Mouse (Mus musculus) layer of hippocampus, postnatal 36 days (tissue): ENCODE data around the gene Pik3ca. TPM values are rescaled to one million over a fixed set of nuclear protein-coding genes. Genes with fewer than 3 reads are reported as not detected.
A peak's percentile ranks its signal among the peaks of the same experiment; 100 is the strongest.

Source experiments
- DNase-seq, 2 experiments: peaks; one replicate each; pipeline ENCODE4 v3.0.0; 2022
- total RNA-seq, 2 experiments: library from RNA; stranded (reverse); gene quantifications; 2 replicates each; pipeline ENCODE4 v1.2.3; 2021

Gene Pik3ca
- total RNA-seq, 2 experiments from 2014 or later = 51.1 to 53.8 TPM

GRCm38 (mm10) chr3:32505841-32506240 lies 108.4 kb downstream of the Pik3ca start:
- no peak for DNase-seq

DNA sequence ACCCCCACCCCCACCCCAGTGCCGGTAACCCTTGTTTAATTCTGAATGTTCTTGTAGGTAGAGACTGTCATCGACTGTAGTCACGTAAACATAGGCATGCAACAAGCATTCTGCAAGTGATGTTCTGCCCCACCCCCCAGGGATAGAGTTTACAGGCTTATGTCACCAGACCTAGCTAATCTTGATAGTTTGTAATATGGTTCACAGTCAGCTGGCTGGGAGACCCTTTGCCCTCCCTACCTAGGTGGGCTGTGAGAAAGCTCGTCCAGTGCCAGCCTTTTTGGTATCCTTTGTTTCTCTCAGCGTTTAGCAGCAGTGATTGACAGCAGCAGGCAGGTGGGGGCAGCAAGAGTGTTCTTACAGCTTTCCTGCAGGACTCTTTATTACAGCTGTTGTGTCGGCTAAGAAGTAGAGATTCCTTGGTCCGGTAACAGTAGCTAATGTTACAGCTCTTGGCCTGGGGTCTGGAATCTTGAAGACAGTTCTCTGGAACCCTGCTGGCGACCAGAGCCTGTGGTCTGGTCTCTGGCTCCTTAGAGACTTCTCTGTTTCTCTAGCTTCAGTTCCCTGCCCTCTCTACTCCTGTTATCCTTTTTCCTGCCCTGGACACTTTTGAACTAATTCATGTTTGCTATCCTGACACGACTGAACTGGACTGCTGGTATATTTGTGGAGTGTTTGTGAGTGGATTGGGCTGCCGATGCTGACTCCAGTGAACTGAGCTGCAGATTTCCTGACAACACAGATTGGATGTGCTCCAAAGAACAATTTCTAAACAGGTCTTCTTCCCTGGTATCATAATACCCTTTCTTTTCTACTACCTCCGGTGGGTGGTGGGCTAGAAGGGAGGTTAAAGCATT lies 109.1 kb downstream of the Pik3ca start:
- DNase-seq = no peak

DNA sequence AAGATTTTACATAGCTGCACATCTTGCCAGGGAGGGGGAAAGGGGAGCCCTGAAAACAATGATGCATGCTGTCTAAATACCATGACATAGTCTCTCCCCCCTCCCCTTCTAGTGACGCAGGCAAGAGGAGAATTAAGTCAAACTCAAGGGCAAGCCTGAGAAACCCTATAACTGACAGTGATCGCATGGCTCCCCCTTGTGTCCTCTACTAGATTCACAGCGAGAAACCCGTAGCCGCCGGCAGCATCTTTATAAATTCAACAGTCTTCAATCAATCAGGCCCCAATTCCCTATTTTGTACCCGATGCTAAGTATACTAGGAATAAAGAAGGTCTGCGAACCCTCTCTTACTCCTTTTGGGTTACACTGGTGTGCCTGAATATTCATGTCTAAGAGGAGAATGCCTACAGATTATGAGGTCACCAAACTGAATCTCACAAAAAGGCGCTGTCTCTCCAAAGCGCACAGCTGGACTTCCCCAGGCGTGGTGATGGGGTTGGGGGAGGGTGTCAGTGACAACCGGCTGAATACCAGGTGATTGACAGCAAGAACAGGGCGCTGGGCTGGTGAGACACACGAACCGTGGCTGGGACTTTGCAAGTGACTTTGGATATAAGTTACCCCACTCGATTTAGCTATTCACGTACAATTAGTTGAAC lies 111.3 kb downstream of the Pik3ca start:
- peak; percentile 52 to 64 for DNase-seq

DNA sequence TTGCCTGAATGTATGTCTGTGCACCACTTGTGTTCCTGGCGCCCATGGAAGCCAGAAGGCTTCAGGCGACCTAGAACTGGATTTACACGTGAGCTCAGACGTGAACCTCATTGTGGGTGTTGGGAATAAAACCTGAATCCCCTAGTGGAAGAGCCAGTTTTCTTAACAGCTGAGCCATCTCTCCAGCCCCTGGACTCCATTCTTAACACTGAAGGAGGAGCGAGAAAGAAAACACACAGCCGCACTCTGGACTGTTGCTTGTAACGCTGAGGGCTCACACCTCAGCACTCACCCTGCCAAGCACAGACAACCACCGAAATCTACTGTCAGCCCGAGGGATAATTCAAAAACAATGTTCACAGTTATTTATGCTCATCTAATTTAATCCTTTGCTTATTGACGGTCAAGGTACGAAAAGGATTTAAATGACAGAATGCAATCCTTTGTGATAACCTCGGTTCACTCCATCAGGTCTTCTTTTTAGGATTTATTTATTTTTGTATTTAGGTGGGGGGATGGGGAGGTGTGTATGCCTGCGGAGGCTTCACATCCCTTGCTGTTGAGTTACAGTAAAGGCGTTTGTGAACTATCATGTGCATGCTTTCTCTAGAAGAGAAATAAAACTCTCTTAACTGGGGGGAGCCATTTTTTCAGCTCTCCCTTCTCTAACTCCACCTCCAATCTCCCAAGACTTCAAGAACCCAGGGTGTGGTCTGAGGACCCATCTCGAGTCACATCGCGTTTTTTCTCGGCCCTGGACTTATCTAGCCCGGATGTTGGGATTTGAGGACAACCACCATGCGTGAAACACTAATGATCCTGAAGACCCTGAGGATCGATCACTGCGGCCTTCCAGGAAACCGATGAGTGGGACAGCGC lies 112.3 kb downstream of the Pik3ca start, which contains the start of gene Zfp639:
Zfp639 (plus strand) TSS at position 764 of the 879 bp plus-strand sequence.
- DNase-seq = no peak

- peak; percentile 91 to 92 for DNase-seq
Measured at GRCm38 (mm10) chr3:32510375-32511190, 113.1 kb downstream of the Pik3ca start.

DNA sequence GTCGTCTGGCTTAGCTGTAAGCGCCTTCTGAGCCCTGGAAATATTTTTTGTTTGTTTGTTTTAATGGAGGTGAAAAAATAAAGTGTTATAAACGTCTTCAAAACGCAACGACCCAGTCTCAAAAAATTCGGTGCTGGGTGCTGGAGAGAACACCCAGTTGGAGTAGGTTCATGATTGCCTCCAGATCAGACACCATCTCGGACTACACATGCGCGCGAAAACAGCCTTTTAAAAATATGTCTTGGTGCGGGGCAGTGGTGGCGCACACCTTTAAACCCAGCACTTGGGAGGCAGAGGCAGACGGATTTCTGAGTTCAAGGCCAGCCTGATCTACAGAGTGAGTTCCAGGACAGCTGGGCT lies 113.7 kb downstream of the Pik3ca start:
- DNase-seq = peak in 1 of 2 experiments; percentile 21

DNA sequence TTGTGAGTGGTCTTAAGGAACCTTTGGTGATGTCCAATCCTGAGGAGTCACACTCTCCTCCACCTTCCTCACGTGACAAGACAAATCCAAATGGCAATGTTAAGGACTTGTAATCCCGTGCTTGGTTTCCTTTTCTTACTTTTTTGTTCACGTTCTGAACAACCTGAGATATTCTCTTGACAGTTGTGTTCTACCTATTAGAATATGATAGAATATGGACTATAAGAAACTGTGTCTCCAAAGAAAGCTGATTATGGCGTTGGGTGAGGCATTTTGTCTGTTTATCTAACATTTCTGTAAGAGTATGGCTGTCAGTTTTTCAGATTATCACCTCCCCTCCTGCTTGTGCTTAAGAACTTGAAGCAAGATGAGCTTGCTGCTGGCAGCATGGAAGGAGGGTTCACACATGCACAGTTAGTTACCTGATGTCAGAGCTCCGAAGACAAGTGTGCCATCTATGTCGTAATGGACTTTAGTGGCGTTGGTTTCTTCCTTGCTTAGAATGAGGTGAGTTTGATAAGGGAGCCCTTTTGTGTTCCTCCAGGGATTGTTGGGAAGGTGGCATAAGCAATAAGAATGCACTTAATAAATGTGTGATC lies 115.3 kb downstream of the Pik3ca start:
- no peak for DNase-seq

DNA sequence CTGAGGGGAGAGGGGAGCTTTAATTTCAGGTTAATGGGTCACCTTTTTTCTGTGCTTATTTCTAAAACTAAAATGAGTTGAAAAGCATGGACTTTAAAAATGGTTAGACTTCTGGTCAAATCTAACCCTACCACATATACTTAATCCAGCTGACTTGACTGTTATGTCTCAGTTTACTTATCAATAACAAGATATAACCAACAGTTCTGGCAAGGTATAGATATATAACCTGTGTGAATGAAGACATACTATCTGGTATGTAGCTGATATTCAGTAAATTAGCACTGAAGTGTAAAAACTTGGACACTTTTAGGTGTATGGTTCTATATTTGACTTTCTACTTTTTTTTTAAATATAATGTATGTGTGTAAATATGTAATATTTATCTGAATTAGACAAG lies 116.1 kb downstream of the Pik3ca start:
- no peak for DNase-seq

Other genes starting within 250 kb of the Pik3ca start
- 10 to 100 TPM; 67.9 to 69.7 TPM for gene Zmat3, start 31.7 kb upstream of the Pik3ca start, total RNA-seq
- gene Kcnmb3, start 94.6 kb downstream of the Pik3ca start, total RNA-seq = under 1 TPM; 0.43 to 0.92 TPM
- 10 to 100 TPM; 36.4 to 42.9 TPM for gene Zfp639, start 112.6 kb downstream of the Pik3ca start, total RNA-seq
- 10 to 100 TPM; 85.1 to 98.9 TPM for gene Mfn1, start 131.8 kb downstream of the Pik3ca start, total RNA-seq
- 10 to 100 TPM; 19.2 to 20.4 TPM for gene Gnb4, start 218.9 kb downstream of the Pik3ca start, total RNA-seq